ENCODE assay signal across 10 mouse cellular contexts in the genomic region with DNA sequence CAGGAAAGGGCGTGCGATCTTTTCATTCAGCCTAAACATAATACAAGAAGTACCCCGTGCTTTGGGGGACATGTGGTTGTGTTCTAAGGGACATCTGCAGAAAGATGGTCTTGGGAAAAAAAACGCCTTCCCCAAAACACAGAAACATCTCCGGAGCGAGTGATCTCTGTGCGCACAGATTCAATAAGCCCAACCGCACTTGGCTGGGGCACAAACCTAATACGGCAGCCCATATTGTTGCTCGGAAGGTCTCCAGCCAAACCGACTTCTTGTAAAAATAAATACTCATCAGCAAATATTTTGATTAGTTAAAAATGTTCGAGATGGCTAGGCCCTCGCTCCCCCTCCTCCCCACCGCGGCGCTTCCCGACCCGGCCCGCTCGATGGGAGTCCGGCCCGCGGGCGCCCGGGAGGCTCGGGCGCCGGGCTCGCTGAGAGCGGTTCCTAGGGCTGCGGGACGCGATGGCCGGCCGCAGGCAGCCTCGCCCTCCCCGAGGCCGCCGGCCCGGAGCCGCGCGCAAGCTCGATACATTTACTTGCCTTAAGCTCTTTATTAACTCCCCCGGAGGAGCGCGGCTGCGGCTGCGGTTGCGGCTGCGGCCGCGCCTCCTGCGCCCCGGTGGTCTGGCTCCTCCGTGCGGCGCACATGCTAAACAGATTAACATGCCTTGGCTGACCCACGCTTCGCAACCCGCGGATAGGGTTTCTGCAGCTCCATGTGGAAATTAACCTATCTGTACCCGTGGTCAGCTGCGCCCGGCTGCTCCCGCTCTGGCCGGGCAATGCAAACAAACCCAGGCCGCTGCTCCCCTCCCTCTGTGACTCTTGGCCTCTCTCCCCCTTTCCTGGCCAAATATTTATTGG. TPM values are rescaled to one million over a fixed set of nuclear protein-coding genes. Genes with fewer than 3 reads are reported as not detected.
DNase-seq lines count a peak whose midpoint lies in the region; ATAC-seq and TF ChIP-seq lines count a peak whose summit lies in the region.
"Had no signal": no experiment of that assay in that cellular context is flagged by ENCODE, and none has a peak within 500 bp of the region (broad histone marks: within the 10 kb centered on the region; RNA-seq: fewer than 3 reads in every experiment).

No protein-coding gene starts in this region.

- peak overlapping the region; percentile 14; the same call in 1 of the 2 replicates for H3K9ac ChIP-seq in hindbrain, embryonic 14.5 days
- H3K9ac ChIP-seq in liver, embryonic 14.5 days (replicated peaks), result no peak overlapping the region
- no peak overlapping the region for H3K9ac ChIP-seq in stomach, embryonic 15.5 days

- H3K27ac ChIP-seq in forebrain, embryonic 10.5 days, result peak overlapping the region; percentile 84
- H3K27ac ChIP-seq in hindbrain, embryonic 14.5 days, result no peak overlapping the region
- H3K27ac ChIP-seq in liver, embryonic 14.5 days, result no peak overlapping the region
- peak overlapping the region; percentile 42; the same call in 1 of the 2 replicates for H3K27ac ChIP-seq in stomach, embryonic 15.5 days

- H3K27me3 ChIP-seq in forebrain, embryonic 10.5 days (ENCODE audit: poor library complexity, severe bottlenecking), result peaks cover 91% of the 10 kb centered on the region
- H3K27me3 ChIP-seq in hindbrain, embryonic 14.5 days (ENCODE audit: control insufficient read depth, insufficient read depth, low read length), result peaks cover 89% of the 10 kb centered on the region
- peaks cover 44% of the 10 kb centered on the region for H3K27me3 ChIP-seq in liver, embryonic 14.5 days (ENCODE audit: control insufficient read depth, insufficient read depth, low read length)
- H3K27me3 ChIP-seq in stomach, embryonic 15.5 days (replicated peaks), result peaks cover 41% of the 10 kb centered on the region

- H3K4me3 ChIP-seq in forebrain, embryonic 10.5 days, result peak overlapping the region; percentile 57
- H3K4me3 ChIP-seq in hindbrain, embryonic 14.5 days (replicated peaks; ENCODE audit: low read length), result peak overlapping the region; percentile 34
- H3K4me3 ChIP-seq in liver, embryonic 14.5 days (ENCODE audit: insufficient read depth in 1 of 2, low read depth in 2 of 2, low read length in 2 of 2), result peak overlapping the region in 1 of 2 experiments; percentile 29; a peak in 2 of 4 replicates
- peak overlapping the region; percentile 42 for H3K4me3 ChIP-seq in stomach, embryonic 15.5 days (replicated peaks)
- H3K4me3 ChIP-seq: erythroblast, embryonic 14.5 days had no signal

- no peaks in the 10 kb centered on the region for H3K36me3 ChIP-seq in forebrain, embryonic 10.5 days (replicated peaks)
- no peaks in the 10 kb centered on the region for H3K36me3 ChIP-seq in hindbrain, embryonic 14.5 days (replicated peaks; ENCODE audit: control insufficient read depth, insufficient read depth)
- no peaks in the 10 kb centered on the region for H3K36me3 ChIP-seq in liver, embryonic 14.5 days (replicated peaks; ENCODE audit: control insufficient read depth, insufficient read depth, low read depth)
- no peaks in the 10 kb centered on the region for H3K36me3 ChIP-seq in stomach, embryonic 15.5 days

- TF ChIP-seq EP300 in liver, embryonic 14.5 days (IDR thresholded peaks at IDR 0.05; ENCODE audit: low read depth), result no peak

- H3K9me3 ChIP-seq in forebrain, embryonic 10.5 days, result peaks cover 5% of the 10 kb centered on the region; the same call in 1 of the 2 replicates
- peaks cover 8% of the 10 kb centered on the region for H3K9me3 ChIP-seq in hindbrain, embryonic 14.5 days (ENCODE audit: control insufficient read depth, low read length)
- no peaks in the 10 kb centered on the region for H3K9me3 ChIP-seq in liver, embryonic 14.5 days (ENCODE audit: control insufficient read depth, low read length)
- H3K9me3 ChIP-seq in stomach, embryonic 15.5 days, result no peaks in the 10 kb centered on the region

- TF ChIP-seq CTCF in liver, embryonic 14.5 days (IDR thresholded peaks at IDR 0.05; ENCODE audit: low read depth), result no peak

- peak; percentile 59; the same call in 1 of the 2 replicates for ATAC-seq in hindbrain, embryonic 14.5 days (ENCODE audit: low FRiP score)
- no peak for ATAC-seq in liver, embryonic 14.5 days (ENCODE audit: insufficient read depth)
- peak; percentile 53; the same call in 1 of the 2 replicates for ATAC-seq in stomach, embryonic 15.5 days (ENCODE audit: insufficient read depth, low FRiP score, low read depth)

- peaks cover 41% of the 10 kb centered on the region for H3K4me1 ChIP-seq in forebrain, embryonic 10.5 days
- no peaks in the 10 kb centered on the region; the same call in 1 of the 2 replicates for H3K4me1 ChIP-seq in hindbrain, embryonic 14.5 days (replicated peaks; ENCODE audit: control insufficient read depth, insufficient read depth, low read length)
- no peaks in the 10 kb centered on the region for H3K4me1 ChIP-seq in liver, embryonic 14.5 days (replicated peaks; ENCODE audit: control insufficient read depth in 2 of 2, insufficient read depth in 2 of 2, low read length in 1 of 2)
- peaks cover 14% of the 10 kb centered on the region for H3K4me1 ChIP-seq in stomach, embryonic 15.5 days

- H3K4me2 ChIP-seq in hindbrain, embryonic 14.5 days (replicated peaks), result peak overlapping the region; percentile 66
- H3K4me2 ChIP-seq in liver, embryonic 14.5 days (ENCODE audit: low read depth), result peak overlapping the region; percentile 50
- H3K4me2 ChIP-seq in stomach, embryonic 15.5 days, result peak overlapping the region; percentile 91

- WGBS in forebrain, embryonic 10.5 days, result under 1% methylated on average over 68 of the region's 68 CpGs
- under 1% methylated on average over 68 of the region's 68 CpGs for WGBS in hindbrain, embryonic 14.5 days
- 2% methylated on average over 68 of the region's 68 CpGs for WGBS in liver, embryonic 14.5 days (ENCODE audit: insufficient replicate concordance)
- WGBS in stomach, embryonic 15.5 days, result under 1% methylated on average over 68 of the region's 68 CpGs

- peak; percentile 30 for DNase-seq in adrenal gland, postnatal 10 days
- DNase-seq in adrenal gland, adult 18-20 months (ENCODE audit: low spot score in 2 of 2), result no peak
- peak; percentile 34 for DNase-seq in 3T3-L1 (ENCODE audit: low read depth, low spot score)
- DNase-seq in forebrain, embryonic 10.5 days (ENCODE audit: extremely low spot score, low spot score), result peak; percentile 73
- DNase-seq in hindbrain, embryonic 14.5 days (ENCODE audit: low spot score), result peak; percentile 52
- no peak for DNase-seq in liver, embryonic 14.5 days (ENCODE audit: low read depth in 3 of 3, low spot score in 3 of 3)
- DNase-seq in left cerebral cortex, adult 11 months (ENCODE audit: low spot score), result no peak

RNA-seq across cellular contexts. Expression of a gene that starts 37.0 kb away (rescaled TPM):
- total RNA-seq in adrenal gland, postnatal 10 days (2021), result 1 to 10 TPM in 1 of 2 experiments, under 1 TPM in 1; 0.72 to 1.1 TPM
- total RNA-seq in adrenal gland, adult 18-20 months (2021), result under 1 TPM; 0.50 to 0.54 TPM
- 2.9 and 3.1 TPM in 2 replicates for polyA plus RNA-seq in forebrain, embryonic 10.5 days (2016; fragmentation: Nextera tagmentation; extraction: Ambion mirVana)
- 0.89 and 1.1 TPM in 2 replicates for polyA plus RNA-seq in hindbrain, embryonic 14.5 days (2014; fragmentation: Nextera tagmentation; extraction: Ambion mirVana)
- under 0.01 TPM in 1 of 2 replicates, not detected in the other for polyA plus RNA-seq in liver, embryonic 14.5 days (2012; rRNA removed)
- not detected in 2 replicates for polyA plus RNA-seq in liver, embryonic 14.5 days (2014; fragmentation: Nextera tagmentation; extraction: Ambion mirVana)
- 0.05 TPM in 1 of 2 replicates, not detected in the other for polyA plus RNA-seq in stomach, embryonic 15.5 days (2015; fragmentation: Nextera tagmentation; extraction: Ambion mirVana)
- polyA plus RNA-seq: erythroblast, embryonic 14.5 days; spleen, adult 2 months had no signal

Comparison
In these comparisons a context has a peak if more than half of its experiments do, and no peak if none do; other contexts are left out.
1. DNase-seq: peak in adrenal gland, postnatal 10 days (single experiment), 3T3-L1 (single experiment), forebrain, embryonic 10.5 days (single experiment) and hindbrain, embryonic 14.5 days (single experiment); none in adrenal gland, adult 18-20 months (0 of 2), liver, embryonic 14.5 days (0 of 3) and left cerebral cortex, adult 11 months (single experiment).
2. H3K27ac ChIP-seq: peak in forebrain, embryonic 10.5 days (single experiment) and stomach, embryonic 15.5 days (single experiment); none in hindbrain, embryonic 14.5 days (single experiment) and liver, embryonic 14.5 days (single experiment).
3. Peak in every context shown above with its lines, with median percentiles within 50 percentile points of each other: H3K4me2 ChIP-seq.